Mouse (Mus musculus) liver, embryonic 15.5 days (tissue): ENCODE data around the gene Dusp2. TPM values are rescaled to one million over a fixed set of nuclear protein-coding genes. Genes with fewer than 3 reads are reported as not detected.

Experiments used
- ATAC-seq: fragments of 200-750 bp; cut with Nextera tagmentation; 2 replicates; pipeline ENCODE4 v1.8.0; 2017; ENCODE audit warnings: moderate number of reproducible peaks, mild to moderate bottlenecking, moderate library complexity; ENCODE audit not compliant: insufficient read depth
- H3K27ac ChIP-seq: fragments of 300-500 bp; sonication (generic); replicated peaks from 2 replicates; pipeline ENCODE4 v1.5.1; 2015; ENCODE audit warnings: mild to moderate bottlenecking, inconsistent platforms
- H3K27me3 ChIP-seq: fragments of 300-500 bp; sonication (generic); 2 replicates; pipeline ENCODE4 v1.6.1; 2015; ENCODE audit warnings: mild to moderate bottlenecking, inconsistent platforms
- H3K36me3 ChIP-seq: fragments of 300-500 bp; sonication (generic); replicated peaks from 2 replicates; pipeline ENCODE4 v1.6.1; 2015; ENCODE audit warnings: moderate library complexity, mild to moderate bottlenecking, inconsistent platforms
- H3K4me1 ChIP-seq: fragments of 300-500 bp; sonication (generic); replicated peaks from 2 replicates; pipeline ENCODE4 v1.6.1; 2015; ENCODE audit warnings: inconsistent platforms
- H3K4me2 ChIP-seq: fragments of 300-500 bp; sonication (generic); 2 replicates; pipeline ENCODE4 v1.6.1; 2015; ENCODE audit warnings: moderate library complexity, mild to moderate bottlenecking, inconsistent platforms
- H3K4me3 ChIP-seq: fragments of 300-500 bp; sonication (generic); replicated peaks from 2 replicates; pipeline ENCODE4 v1.5.1; 2015; ENCODE audit warnings: mild to moderate bottlenecking, inconsistent platforms
- H3K9ac ChIP-seq: fragments of 300-500 bp; sonication (generic); 2 replicates; pipeline ENCODE4 v1.6.1; 2015; ENCODE audit warnings: moderate library complexity, mild to moderate bottlenecking, inconsistent platforms
- H3K9me3 ChIP-seq: fragments of 300-500 bp; sonication (generic); replicated peaks from 2 replicates; pipeline ENCODE4 v1.6.1; 2016; ENCODE audit warnings: inconsistent platforms
- WGBS: fragments of 180-500 bp; shearing (Covaris S2); methylation state at CpG from one replicate; pipeline ENCODE4 v1.1.7; 2015; ENCODE audit warnings: mixed read lengths; ENCODE audit not compliant: insufficient replicate concordance; 5-methylcytosine and 5-hydroxymethylcytosine counted together
- polyA plus RNA-seq: library from polyadenylated mRNA; unstranded; fragments of >200 nt; fragmentation: Nextera tagmentation; extraction: Ambion mirVana; gene quantifications from 2 replicates; pipeline ENCODE4 v1.2.1, GENCODE M21; 2015

Dusp2 gene
- polyA plus RNA-seq, 1 experiment from 2014 or later, result 2.6 TPM

GRCm38 (mm10) chr2:127310246-127310645 lies 25.7 kb upstream of the Dusp2 start:
- no peak overlapping the region for H3K4me3 ChIP-seq
- H3K4me2 ChIP-seq, result no peak overlapping the region
- no peaks in the 10 kb centered on the region for H3K36me3 ChIP-seq
- 18% methylated on average over 2 of the region's 2 CpGs for WGBS
- H3K27me3 ChIP-seq, result no peaks in the 10 kb centered on the region
- peaks cover 5% of the 10 kb centered on the region; the same call in 1 of the 2 replicates for H3K4me1 ChIP-seq
- H3K27ac ChIP-seq, result no peak overlapping the region
- H3K9me3 ChIP-seq, result no peaks in the 10 kb centered on the region
- ATAC-seq, result no peak
- H3K9ac ChIP-seq, result no peak overlapping the region

- Histone ChIP-seq H3K27me3 (no peaks in the 10 kb centered on the region), H3K9ac (no peak overlapping the region), H3K4me3 (no peak overlapping the region), H3K27ac (no peak overlapping the region), H3K4me1 (peaks cover 5% of the 10 kb centered on the region; the same call in 1 of the 2 replicates), H3K4me2 (no peak overlapping the region), H3K36me3 (no peaks in the 10 kb centered on the region), H3K9me3 (no peaks in the 10 kb centered on the region)
- WGBS, result 60% methylated on average over 7 of the region's 7 CpGs
- no peak for ATAC-seq
Measured at GRCm38 (mm10) chr2:127310685-127311084, 25.3 kb upstream of the Dusp2 start.

GRCm38 (mm10) chr2:127311193-127311592 lies 24.8 kb upstream of the Dusp2 start:
- ATAC-seq, result no peak
- 61% methylated on average over 1 of the region's 1 CpGs for WGBS
- Histone ChIP-seq H3K27me3 (no peaks in the 10 kb centered on the region), H3K27ac (no peak overlapping the region), H3K36me3 (no peaks in the 10 kb centered on the region), H3K4me1 (peaks cover 5% of the 10 kb centered on the region; the same call in 1 of the 2 replicates), H3K9me3 (no peaks in the 10 kb centered on the region), H3K9ac (no peak overlapping the region), H3K4me2 (no peak overlapping the region), H3K4me3 (no peak overlapping the region)

GRCm38 (mm10) chr2:127312801-127313200 lies 23.2 kb upstream of the Dusp2 start:
- Histone ChIP-seq H3K27ac (no peak overlapping the region), H3K9me3 (no peaks in the 10 kb centered on the region), H3K4me3 (no peak overlapping the region), H3K4me1 (peaks cover 5% of the 10 kb centered on the region; the same call in 1 of the 2 replicates), H3K36me3 (no peaks in the 10 kb centered on the region), H3K4me2 (no peak overlapping the region), H3K9ac (no peak overlapping the region), H3K27me3 (no peaks in the 10 kb centered on the region)
- WGBS, result 74% methylated on average over 4 of the region's 4 CpGs
- ATAC-seq, result no peak

- Histone ChIP-seq H3K4me1 (peaks cover 5% of the 10 kb centered on the region; the same call in 1 of the 2 replicates), H3K27me3 (no peaks in the 10 kb centered on the region), H3K9me3 (no peaks in the 10 kb centered on the region), H3K36me3 (no peaks in the 10 kb centered on the region), H3K9ac (no peak overlapping the region), H3K4me2 (no peak overlapping the region), H3K4me3 (no peak overlapping the region), H3K27ac (no peak overlapping the region)
- 53% methylated on average over 4 of the region's 4 CpGs for WGBS
- ATAC-seq, result peak; percentile 47; the same call in 1 of the 2 replicates
Measured at GRCm38 (mm10) chr2:127313878-127314277, 22.1 kb upstream of the Dusp2 start.

GRCm38 (mm10) chr2:127314467-127315154 lies 21.3 kb upstream of the Dusp2 start:
- peaks cover 5% of the 10 kb centered on the region; the same call in 1 of the 2 replicates for H3K4me1 ChIP-seq
- no peak overlapping the region for H3K9ac ChIP-seq
- no peaks in the 10 kb centered on the region for H3K9me3 ChIP-seq
- no peak overlapping the region for H3K4me3 ChIP-seq
- WGBS, result 28% methylated on average over 6 of the region's 6 CpGs
- no peak overlapping the region for H3K27ac ChIP-seq
- no peaks in the 10 kb centered on the region for H3K36me3 ChIP-seq
- H3K4me2 ChIP-seq, result no peak overlapping the region
- H3K27me3 ChIP-seq, result no peaks in the 10 kb centered on the region
- 0 out of 2 replicates have a peak, but pooled peaks have one; percentile 15 for ATAC-seq

GRCm38 (mm10) chr2:127315155-127315470 lies 20.8 kb upstream of the Dusp2 start:
- Histone ChIP-seq H3K27ac (no peak overlapping the region), H3K27me3 (no peaks in the 10 kb centered on the region), H3K4me3 (no peak overlapping the region), H3K36me3 (no peaks in the 10 kb centered on the region), H3K4me1 (peaks cover 5% of the 10 kb centered on the region; the same call in 1 of the 2 replicates), H3K9me3 (no peaks in the 10 kb centered on the region), H3K4me2 (no peak overlapping the region), H3K9ac (no peak overlapping the region)
- no peak for ATAC-seq
- 74% methylated on average over 1 of the region's 1 CpGs for WGBS

- no peak overlapping the region for H3K4me2 ChIP-seq
- no peak overlapping the region for H3K27ac ChIP-seq
- H3K9ac ChIP-seq, result no peak overlapping the region
- WGBS, result 62% methylated on average over 5 of the region's 5 CpGs
- no peaks in the 10 kb centered on the region for H3K9me3 ChIP-seq
- peaks cover 5% of the 10 kb centered on the region; the same call in 1 of the 2 replicates for H3K4me1 ChIP-seq
- no peak overlapping the region for H3K4me3 ChIP-seq
- H3K36me3 ChIP-seq, result no peaks in the 10 kb centered on the region
- no peaks in the 10 kb centered on the region for H3K27me3 ChIP-seq
- no peak for ATAC-seq
Measured at GRCm38 (mm10) chr2:127316431-127316830, 19.5 kb upstream of the Dusp2 start.

GRCm38 (mm10) chr2:127318136-127318535 lies 17.8 kb upstream of the Dusp2 start:
- ATAC-seq, result no peak
- WGBS, result 37% methylated on average over 4 of the region's 4 CpGs
- Histone ChIP-seq H3K9me3 (no peaks in the 10 kb centered on the region), H3K36me3 (no peaks in the 10 kb centered on the region), H3K27ac (no peak overlapping the region), H3K4me2 (no peak overlapping the region), H3K4me3 (no peak overlapping the region), H3K27me3 (no peaks in the 10 kb centered on the region), H3K4me1 (peaks cover 10% of the 10 kb centered on the region), H3K9ac (no peak overlapping the region)

GRCm38 (mm10) chr2:127319071-127319470 lies 16.9 kb upstream of the Dusp2 start:
- H3K4me1 ChIP-seq, result peaks cover 9% of the 10 kb centered on the region
- no peaks in the 10 kb centered on the region for H3K9me3 ChIP-seq
- ATAC-seq, result no peak
- WGBS, result 24% methylated on average over 4 of the region's 4 CpGs
- no peaks in the 10 kb centered on the region for H3K36me3 ChIP-seq
- H3K4me2 ChIP-seq, result no peak overlapping the region
- H3K4me3 ChIP-seq, result no peak overlapping the region
- no peak overlapping the region for H3K9ac ChIP-seq
- no peak overlapping the region for H3K27ac ChIP-seq
- H3K27me3 ChIP-seq, result no peaks in the 10 kb centered on the region

GRCm38 (mm10) chr2:127322671-127323285 lies 13.2 kb upstream of the Dusp2 start:
- Histone ChIP-seq H3K36me3 (no peaks in the 10 kb centered on the region), H3K9ac (no peak overlapping the region), H3K4me1 (peaks cover 4% of the 10 kb centered on the region; the same call in 1 of the 2 replicates), H3K9me3 (no peaks in the 10 kb centered on the region), H3K27me3 (no peaks in the 10 kb centered on the region), H3K4me2 (no peak overlapping the region), H3K27ac (no peak overlapping the region), H3K4me3 (no peak overlapping the region)
- no peak for ATAC-seq
- WGBS, result 48% methylated on average over 6 of the region's 6 CpGs
